Mouse (Mus musculus) thymus, adult 2 months (tissue): ENCODE data around the gene Fam162a. TPM values are rescaled to one million over a fixed set of nuclear protein-coding genes. Genes with fewer than 3 reads are reported as not detected.
"Not testable (repeated sequence)": the region's sequence is repeated elsewhere in the genome, so short reads cannot be mapped to it uniquely, and the experiment has no call there.

Experiments
- DNase-seq: peaks from one replicate; pipeline ENCODE4 v3.0.0; 2021
- H3K27ac ChIP-seq: fragments of 200-500 bp; 2 replicates; pipeline ENCODE4 v1.5.1; 2012; ENCODE audit warnings: low read length, control low read depth; ENCODE audit not compliant: control insufficient read depth, insufficient read depth
- H3K27me3 ChIP-seq: fragments of 200-500 bp; 2 replicates; pipeline ENCODE4 v1.6.1; 2012; ENCODE audit warnings: mild to moderate bottlenecking, low read length, moderate library complexity, mixed read lengths; ENCODE audit not compliant: control insufficient read depth, insufficient read depth
- H3K36me3 ChIP-seq: fragments of 200-500 bp; 2 replicates; pipeline ENCODE4 v1.6.1; 2012; ENCODE audit warnings: mild to moderate bottlenecking, low read length, moderate library complexity; ENCODE audit not compliant: control insufficient read depth, insufficient read depth
- H3K4me1 ChIP-seq: fragments of 200-500 bp; replicated peaks from 2 replicates; pipeline ENCODE4 v1.6.1; 2012; ENCODE audit warnings: low read length; ENCODE audit not compliant: control insufficient read depth, insufficient read depth
- H3K4me3 ChIP-seq: fragments of 200-500 bp; 2 replicates; pipeline ENCODE4 v1.5.1; 2012; ENCODE audit warnings: mild to moderate bottlenecking, low read length, control low read depth, moderate library complexity; ENCODE audit not compliant: control insufficient read depth, insufficient read depth
- CTCF ChIP-seq: fragments of 200-500 bp; IDR thresholded peaks from 2 replicates; pipeline ENCODE4 v1.5.1; 2012; ENCODE audit warnings: mild to moderate bottlenecking, control low read depth, low read length, moderate library complexity, borderline replicate concordance; ENCODE audit not compliant: control insufficient read depth, poor library complexity, insufficient read depth; ENCODE audit errors: extremely low read depth
- POLR2A ChIP-seq: fragments of 200-500 bp; IDR thresholded peaks from 2 replicates; pipeline ENCODE4 v1.6.1; 2012; ENCODE audit warnings: mild to moderate bottlenecking, low read length, control low read depth, moderate library complexity; ENCODE audit not compliant: control insufficient read depth, poor library complexity, insufficient read depth; ENCODE audit errors: extremely low read depth
- WGBS: fragments of 180-500 bp; shearing (Covaris S2); methylation state at CpG from one replicate; pipeline ENCODE4 v1.1.7; 2018; 5-methylcytosine and 5-hydroxymethylcytosine counted together
- polyA plus RNA-seq: library from polyadenylated mRNA; depleted of rRNA; stranded (reverse); fragments of >200 nt; gene quantifications from 2 replicates; pipeline ENCODE4 v1.2.3, GENCODE M21; 2012; rRNA removed

Gene Fam162a
- 25.3 and 34.7 TPM in 2 replicates for polyA plus RNA-seq

DNA sequence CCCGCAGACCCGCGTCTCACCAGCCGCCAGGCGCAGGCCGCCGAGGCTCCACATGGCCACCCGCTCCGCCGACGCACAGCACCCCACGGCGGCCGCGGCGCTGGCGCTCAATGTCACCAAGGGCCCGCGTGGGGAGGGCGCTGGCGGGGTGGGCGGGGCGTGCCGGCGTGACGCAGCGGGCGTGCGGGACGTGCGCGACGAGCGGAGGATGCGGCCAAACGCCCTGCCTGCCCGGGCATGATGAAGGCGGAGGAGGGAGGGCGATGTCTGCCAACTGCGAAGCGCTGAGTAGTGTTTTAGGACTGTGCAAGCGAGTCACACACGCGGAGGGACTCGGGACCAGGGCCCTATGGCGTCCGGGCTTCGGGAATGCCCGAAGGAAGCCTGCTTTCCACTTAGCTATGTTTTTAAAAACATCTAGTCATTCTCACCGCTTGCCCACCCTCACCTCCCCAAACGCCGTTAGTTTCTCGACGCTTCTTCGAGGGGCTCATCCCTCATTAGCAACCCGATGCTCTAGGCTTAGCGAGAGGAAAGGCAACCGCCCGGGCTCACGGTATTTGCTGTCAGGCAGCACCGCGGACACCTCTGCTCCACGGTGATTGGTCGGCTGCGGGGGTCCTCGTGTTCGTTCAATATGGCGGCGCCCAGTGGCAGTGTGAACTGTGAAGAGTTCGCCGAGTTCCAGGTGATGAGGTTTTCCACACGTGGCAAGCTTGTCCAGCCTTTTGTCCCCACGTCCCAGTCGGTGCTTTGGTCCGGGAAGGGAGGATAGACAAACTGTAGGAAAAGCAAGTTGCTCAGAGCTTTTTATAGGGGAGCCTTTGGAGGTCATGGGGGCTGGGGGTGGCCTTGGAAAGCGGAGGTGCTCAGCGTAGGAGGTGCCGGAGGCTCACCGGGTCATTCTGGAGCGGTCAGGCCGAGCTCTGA lies at the start of gene Fam162a, which contains the start of gene Ccdc58:
Gene Fam162a, minus strand, starts transcription at position 145 of the 930 bp plus-strand sequence.
Gene Ccdc58, plus strand, starts transcription at position 236 of the 930 bp plus-strand sequence.
- Histone ChIP-seq H3K27ac (peak within 1 kb of the TSS; percentile 96), H3K36me3 (no peaks in the 10 kb centered on the region), H3K4me3 (peak within 1 kb of the TSS; percentile 78), H3K4me1 (peaks cover 4% of the 10 kb centered on the region; the same call in 1 of the 2 replicates), H3K27me3 (no peaks in the 10 kb centered on the region)
- under 1% methylated on average over 81 of the region's 81 CpGs for WGBS
- TF ChIP-seq CTCF: peak; percentile 20; the same call in 1 of the 2 replicates
- TF ChIP-seq POLR2A: peak; percentile 95
- peak; percentile 90 for DNase-seq

DNA sequence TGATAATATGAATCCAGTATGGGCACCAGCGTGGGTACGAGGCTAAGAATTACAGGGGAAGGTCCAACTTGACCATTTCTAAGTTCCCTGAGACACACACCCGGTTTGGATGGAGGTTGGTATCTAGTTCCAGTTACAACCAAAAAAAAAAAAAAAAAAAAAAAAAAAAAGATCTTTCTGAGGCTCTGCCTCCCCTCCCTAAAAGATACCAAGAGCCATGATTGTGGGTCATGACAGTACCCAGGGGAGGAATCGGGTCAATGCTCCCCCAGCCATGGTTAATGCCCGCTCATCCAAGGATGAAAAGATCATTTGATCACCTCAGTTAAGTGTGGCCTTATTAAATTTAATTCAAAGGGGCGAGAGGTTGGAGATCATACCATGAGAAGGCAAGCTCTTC lies 44.4 kb upstream of the Fam162a start:
- H3K27ac ChIP-seq, H3K27me3 ChIP-seq, H3K4me3 ChIP-seq, H3K4me1 ChIP-seq, H3K36me3 ChIP-seq, DNase-seq: not testable (repeated sequence)
- WGBS: 90% methylated on average over 6 of the region's 6 CpGs

DNA sequence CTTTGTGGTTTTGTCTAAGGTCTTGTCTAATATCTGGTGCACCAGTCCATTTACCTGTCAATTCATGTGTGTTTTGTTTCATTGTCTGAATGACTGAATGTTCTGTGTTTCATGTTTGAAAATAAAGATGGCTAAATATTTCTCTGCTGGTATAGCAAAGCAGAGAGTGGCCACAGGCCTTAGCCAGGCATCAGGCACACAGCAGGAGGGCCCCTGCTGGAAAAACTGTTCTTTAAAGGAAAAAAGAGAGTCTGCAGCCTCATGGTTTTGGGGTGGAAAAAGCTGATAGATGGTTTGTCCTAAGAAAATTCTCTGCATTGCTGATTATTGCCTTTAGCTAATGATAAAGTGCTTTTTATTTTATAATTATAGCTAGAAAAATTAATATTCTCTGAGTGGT lies 40.1 kb upstream of the Fam162a start:
- not testable (repeated sequence) for H3K36me3 ChIP-seq, H3K4me1 ChIP-seq, H3K27ac ChIP-seq, H3K4me3 ChIP-seq, H3K27me3 ChIP-seq, DNase-seq

DNA sequence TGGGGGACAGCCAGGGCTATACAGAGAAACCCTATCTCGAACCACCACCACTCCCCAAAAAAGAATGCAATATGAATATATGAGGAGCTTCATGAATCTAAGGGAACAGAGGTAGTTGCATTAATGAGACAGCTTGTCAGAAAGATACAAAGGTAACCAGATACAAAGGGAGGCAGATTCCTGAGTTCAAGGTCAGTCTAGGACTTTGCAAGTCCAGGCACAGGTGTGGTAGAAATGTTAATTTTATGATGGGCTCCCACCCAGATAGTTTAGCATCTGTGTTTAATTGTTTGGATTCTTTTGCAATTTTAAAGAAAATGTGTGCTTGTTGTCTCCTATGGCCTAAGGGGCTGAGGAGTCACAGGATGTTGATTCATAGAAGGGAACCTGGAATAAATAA lies 30.8 kb upstream of the Fam162a start:
- WGBS: 95% methylated on average over 1 of the region's 1 CpGs
- TF ChIP-seq POLR2A: no peak
- no peak for TF ChIP-seq CTCF
- H3K36me3 ChIP-seq: no peaks in the 10 kb centered on the region
- no peaks in the 10 kb centered on the region for H3K4me1 ChIP-seq
- no peak overlapping the region for H3K27ac ChIP-seq
- H3K4me3 ChIP-seq: no peak overlapping the region
- H3K27me3 ChIP-seq: no peaks in the 10 kb centered on the region
- DNase-seq: no peak

DNA sequence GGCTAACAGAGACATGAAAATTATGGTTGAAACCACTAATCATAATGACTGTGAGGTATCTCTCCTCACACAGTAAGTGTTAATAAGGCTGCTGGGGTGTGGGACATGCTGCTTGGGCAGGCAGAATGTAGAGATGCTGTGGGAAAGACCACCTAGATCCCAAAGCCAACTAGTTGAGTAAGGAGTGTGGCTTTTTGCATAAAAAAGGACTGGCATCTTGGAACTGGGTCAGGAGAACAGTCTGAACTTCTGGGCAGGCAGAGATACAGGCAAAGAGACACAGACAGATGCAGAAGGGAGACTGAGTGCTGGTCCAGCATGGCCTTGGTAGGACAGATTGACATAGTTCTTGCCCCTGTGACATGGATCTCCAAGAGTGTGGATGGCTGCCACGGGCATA lies 30.1 kb upstream of the Fam162a start:
- H3K4me1 ChIP-seq: no peaks in the 10 kb centered on the region
- no peaks in the 10 kb centered on the region for H3K27me3 ChIP-seq
- TF ChIP-seq POLR2A: no peak
- no peak for TF ChIP-seq CTCF
- no peak overlapping the region for H3K4me3 ChIP-seq
- no peaks in the 10 kb centered on the region for H3K36me3 ChIP-seq
- no peak overlapping the region for H3K27ac ChIP-seq
- WGBS: 90% methylated on average over 1 of the region's 1 CpGs
- no peak for DNase-seq

DNA sequence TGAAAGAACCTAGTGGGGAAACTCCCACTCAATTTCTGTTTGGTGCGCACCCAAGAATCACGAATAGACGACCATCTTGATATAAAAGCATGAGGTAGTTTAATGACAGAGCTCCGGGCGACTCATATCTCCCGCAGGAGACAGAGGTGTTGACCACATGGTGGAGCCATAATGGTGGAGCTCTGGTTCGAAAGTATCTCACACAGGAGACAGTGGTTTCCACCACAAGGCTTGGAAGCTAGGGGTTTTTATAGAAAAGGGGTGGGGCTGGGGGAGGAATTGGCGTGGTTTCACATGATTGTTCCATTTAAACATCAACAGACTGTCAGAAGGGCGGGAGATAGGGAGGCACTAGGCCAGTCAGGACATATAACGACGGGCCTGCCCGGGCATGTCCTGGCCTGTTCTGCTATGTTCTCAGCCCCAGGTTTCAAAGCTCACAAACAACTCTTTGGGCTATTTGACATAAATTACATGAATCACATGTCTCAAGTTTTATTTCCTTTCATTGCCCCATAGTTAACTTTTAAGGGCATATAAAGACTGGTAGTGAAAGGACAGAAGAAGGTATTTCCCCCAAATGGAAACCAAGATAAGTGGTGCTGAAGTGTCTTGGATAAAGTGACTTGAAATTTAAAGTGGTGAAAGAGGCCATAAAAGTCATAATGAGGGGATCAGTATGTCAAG lies 26.6 kb upstream of the Fam162a start:
- not testable (repeated sequence) for H3K36me3 ChIP-seq, H3K27ac ChIP-seq, H3K27me3 ChIP-seq, H3K4me3 ChIP-seq, DNase-seq, H3K4me1 ChIP-seq
- 96% methylated on average over 12 of the region's 12 CpGs for WGBS

DNA sequence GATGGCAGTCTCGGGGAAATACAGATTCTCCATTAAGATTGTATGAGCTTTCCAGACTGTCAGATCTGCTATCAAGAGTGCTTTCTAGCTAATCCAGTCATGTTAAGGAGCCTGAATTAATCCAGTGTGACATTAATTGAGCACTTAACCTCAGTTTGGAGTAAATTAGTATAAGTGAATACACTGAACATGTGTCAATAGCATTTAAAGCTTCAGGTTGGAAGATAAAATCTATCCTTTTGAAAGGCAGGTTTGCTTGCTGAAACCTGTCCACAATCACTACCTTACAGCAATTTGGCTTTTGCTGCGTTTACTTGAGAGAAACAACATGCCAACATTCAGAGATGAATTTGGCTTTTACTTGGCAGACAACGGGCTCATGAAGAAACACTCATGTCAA lies 22.7 kb upstream of the Fam162a start:
- no peaks in the 10 kb centered on the region for H3K36me3 ChIP-seq
- DNase-seq: no peak
- no peaks in the 10 kb centered on the region for H3K27me3 ChIP-seq
- TF ChIP-seq POLR2A: no peak
- TF ChIP-seq CTCF: no peak
- 94% methylated on average over 3 of the region's 3 CpGs for WGBS
- H3K4me3 ChIP-seq: no peak overlapping the region
- H3K4me1 ChIP-seq: no peaks in the 10 kb centered on the region
- H3K27ac ChIP-seq: no peak overlapping the region
